Mouse (Mus musculus) cortical plate, adult 2 months (tissue): Measurements from ENCODE around the gene Sema4g.

Source experiments
- CTCF ChIP-seq: fragments of 200-500 bp; IDR thresholded peaks from 2 replicates; pipeline ENCODE4 v1.5.1; 2011; ENCODE audit warnings: mild to moderate bottlenecking, control low read depth, low read length; ENCODE audit not compliant: insufficient read depth; ENCODE audit errors: extremely low read depth
- POLR2A ChIP-seq: fragments of 200-500 bp; IDR thresholded peaks from 2 replicates; pipeline ENCODE4 v1.6.1; 2011; ENCODE audit warnings: mild to moderate bottlenecking, low read length, control low read depth; ENCODE audit not compliant: insufficient read depth; ENCODE audit errors: extremely low read depth

DNA sequence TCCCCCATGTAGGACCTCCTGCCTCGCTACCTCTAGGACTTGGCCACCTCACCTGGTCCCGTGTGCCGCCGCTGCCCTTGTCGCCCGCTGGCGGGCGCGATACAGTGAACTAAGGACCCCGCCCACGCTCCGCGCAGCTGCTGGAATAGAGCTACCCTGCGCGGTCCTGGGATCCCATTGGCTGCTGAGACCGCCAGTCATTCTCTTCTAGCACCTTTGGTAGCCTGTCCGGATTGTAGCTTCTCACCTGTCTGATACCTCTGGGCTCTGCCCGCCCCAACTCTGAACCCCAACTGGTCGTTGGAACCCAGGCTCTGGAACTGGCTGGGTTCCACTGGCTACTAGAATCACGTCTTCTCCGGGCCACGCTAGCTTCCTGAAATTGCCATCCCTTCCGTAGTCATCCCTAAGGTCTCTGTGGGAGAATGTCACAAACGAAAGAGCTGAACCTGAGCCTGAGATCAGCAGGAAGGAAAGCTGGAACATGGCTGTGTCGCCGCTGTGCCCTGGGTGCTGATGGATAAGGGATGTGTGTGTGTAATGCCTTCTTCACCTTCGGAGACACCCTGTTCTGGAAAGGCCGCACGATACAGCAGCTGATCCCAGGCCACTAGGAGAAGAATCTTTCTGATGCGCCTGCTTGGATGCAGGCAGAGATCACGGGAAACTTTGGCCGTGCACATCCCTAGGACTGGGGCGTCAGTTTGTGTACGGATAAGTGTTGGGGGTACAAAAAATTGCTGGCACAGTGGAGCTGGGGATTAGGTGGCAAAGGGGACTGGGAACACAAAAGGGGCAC is 57.8 kb downstream of the Sema4g start:
- TF ChIP-seq CTCF (no peak), POLR2A (no peak)
